Mouse (Mus musculus) layer of hippocampus, adult 8-10 months (tissue): ENCODE measurements at regions not wholly inside any gene's neighbourhood (a gene's known extent, or its start where the extent isn't known, plus 50 kb on each side); places are given as distances from the start of the nearest gene placed in this dataset.
A peak's percentile ranks its signal among the peaks of the same experiment; 100 is the strongest.

Experiments used
- DNase-seq, 2 experiments: peaks; one replicate each; pipeline ENCODE4 v3.0.0; 2022; ENCODE audit warnings: low spot score in 2 of 2

- no peak for DNase-seq
Measured at GRCm38 (mm10) chr13:37562141-37562540, 216.1 kb upstream of the Rreb1 start.

GRCm38 (mm10) chr13:37562652-37563051, 215.5 kb upstream of the Rreb1 start:
- DNase-seq: no peak

- no peak for DNase-seq
Measured at GRCm38 (mm10) chr13:37569051-37569450, 209.1 kb upstream of the Rreb1 start.

GRCm38 (mm10) chr13:37569486-37569885, 208.7 kb upstream of the Rreb1 start:
- DNase-seq: no peak

- no peak for DNase-seq
Measured at GRCm38 (mm10) chr13:37572983-37573382, 205.2 kb upstream of the Rreb1 start.

- no peak for DNase-seq
Measured at GRCm38 (mm10) chr13:37579231-37579630, 199.0 kb upstream of the Rreb1 start.

GRCm38 (mm10) chr13:37579775-37580174, 198.4 kb upstream of the Rreb1 start:
- peak in 1 of 2 experiments; percentile 10 for DNase-seq

GRCm38 (mm10) chr13:37580806-37581205, 197.4 kb upstream of the Rreb1 start:
- DNase-seq: no peak

- DNase-seq: no peak
Measured at GRCm38 (mm10) chr13:37581374-37581773, 196.8 kb upstream of the Rreb1 start.

- DNase-seq: no peak
Measured at GRCm38 (mm10) chr13:37585476-37585875, 192.7 kb upstream of the Rreb1 start.

GRCm38 (mm10) chr13:37586511-37586910, 191.7 kb upstream of the Rreb1 start:
- no peak for DNase-seq

- no peak for DNase-seq
Measured at GRCm38 (mm10) chr13:37587911-37588310, 190.3 kb upstream of the Rreb1 start.

GRCm38 (mm10) chr13:37588528-37589176, 189.5 kb upstream of the Rreb1 start:
- DNase-seq: no peak

GRCm38 (mm10) chr13:37592149-37592548, 186.1 kb upstream of the Rreb1 start:
- no peak for DNase-seq

GRCm38 (mm10) chr13:37595196-37595595, 183.0 kb upstream of the Rreb1 start:
- no peak for DNase-seq

- no peak for DNase-seq
Measured at GRCm38 (mm10) chr13:37597575-37597974, 180.6 kb upstream of the Rreb1 start.

GRCm38 (mm10) chr13:37598165-37598775, 179.9 kb upstream of the Rreb1 start:
- no peak for DNase-seq

GRCm38 (mm10) chr13:37599679-37600078, 178.5 kb upstream of the Rreb1 start:
- no peak for DNase-seq

GRCm38 (mm10) chr13:37600172-37600571, 178.0 kb upstream of the Rreb1 start:
- DNase-seq: no peak

- no peak for DNase-seq
Measured at GRCm38 (mm10) chr13:37601068-37601467, 177.1 kb upstream of the Rreb1 start.

- no peak for DNase-seq
Measured at GRCm38 (mm10) chr13:37602256-37602655, 175.9 kb upstream of the Rreb1 start.

GRCm38 (mm10) chr13:37603226-37603994, 174.8 kb upstream of the Rreb1 start:
- no peak for DNase-seq

GRCm38 (mm10) chr13:37606250-37606649, 171.9 kb upstream of the Rreb1 start:
- DNase-seq: no peak
